Mouse (Mus musculus): ENCODE data around the gene Rps6ka1. TPM values are rescaled to one million over a fixed set of nuclear protein-coding genes. Genes with fewer than 3 reads are reported as not detected.
A peak's percentile ranks its signal among the peaks of the same experiment; 100 is the strongest.
"Not testable (repeated sequence)": the region's sequence is repeated elsewhere in the genome, so short reads cannot be mapped to it uniquely, and the experiment has no call there.

Rps6ka1 gene
- total RNA-seq (2017): 62.2 and 80.0 TPM in 2 replicates

GRCm38 (mm10) chr4:133887672-133888453, at the start of gene Rps6ka1:
TSS of gene Rps6ka1 (minus strand) at chr4:133887797.
- ATAC-seq (replicated peaks; ENCODE audit: low read depth, poor library complexity, severe bottlenecking): peak; percentile 70

DNA sequence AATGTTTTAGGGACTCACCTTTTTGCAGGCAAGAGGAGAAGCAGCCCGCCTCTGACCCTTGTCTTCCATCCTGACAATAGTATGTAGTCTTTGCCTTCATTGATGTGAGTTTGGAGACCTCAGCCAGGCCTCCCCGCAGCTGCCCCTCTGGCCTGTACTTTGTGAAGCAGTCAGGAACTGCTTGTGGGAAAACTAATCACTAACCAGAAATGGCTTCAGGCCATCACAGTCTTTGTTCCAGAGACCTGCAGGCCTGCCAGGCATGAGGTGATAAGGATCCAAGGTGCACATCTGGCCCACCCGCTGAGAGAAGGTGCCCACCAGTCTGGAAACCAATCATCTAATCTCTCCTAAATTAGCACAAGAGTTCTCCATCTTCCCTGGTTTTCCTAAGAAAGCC, 44.2 kb upstream of the Rps6ka1 start:
- ATAC-seq (replicated peaks; ENCODE audit: low read depth, poor library complexity, severe bottlenecking): no peak

- ATAC-seq (replicated peaks; ENCODE audit: low read depth, poor library complexity, severe bottlenecking): peak; percentile 45; the same call in 1 of the 2 replicates
Measured at GRCm38 (mm10) chr4:133931349-133931748, 43.8 kb upstream of the Rps6ka1 start.

- peak; percentile 56 for ATAC-seq (replicated peaks; ENCODE audit: low read depth, poor library complexity, severe bottlenecking)
Measured at GRCm38 (mm10) chr4:133929278-133929670, 41.7 kb upstream of the Rps6ka1 start.

DNA sequence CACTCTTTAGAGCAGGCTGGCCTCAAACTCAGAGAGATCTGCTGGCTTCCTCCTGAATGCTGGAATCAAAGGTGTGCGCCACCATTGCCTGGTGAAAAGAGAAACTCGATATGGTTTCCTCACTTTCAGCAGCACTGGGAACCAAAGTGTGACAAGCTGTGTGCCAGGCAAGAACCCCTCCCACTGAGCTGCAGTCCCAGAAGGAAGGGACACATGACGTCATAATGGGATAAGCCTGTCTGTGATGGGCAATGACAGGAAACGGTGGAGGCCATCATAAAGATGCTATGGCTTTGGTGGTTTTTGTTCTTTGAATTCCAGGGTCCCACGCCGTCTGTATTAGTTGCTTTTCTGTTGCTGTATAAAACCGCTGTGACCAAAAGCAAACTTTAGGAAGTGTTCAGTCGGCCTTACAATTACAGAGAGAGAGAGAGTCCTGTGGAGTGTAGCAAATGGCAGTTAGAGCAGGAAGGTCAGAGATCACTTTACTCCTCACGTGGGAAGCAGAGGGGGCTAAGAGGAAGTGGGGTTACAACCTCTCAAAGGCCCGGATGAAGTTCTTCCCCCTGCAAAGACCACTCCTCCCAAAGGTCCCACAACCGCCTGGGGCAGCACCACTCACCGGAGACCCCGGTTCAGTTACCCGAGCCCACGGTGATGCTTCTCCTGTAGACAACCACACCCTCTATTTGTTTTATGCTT, 41.1 kb upstream of the Rps6ka1 start:
- peak; percentile 79 for ATAC-seq (replicated peaks; ENCODE audit: low read depth, poor library complexity, severe bottlenecking)

GRCm38 (mm10) chr4:133925204-133925603, 37.6 kb upstream of the Rps6ka1 start:
- no peak for ATAC-seq (replicated peaks; ENCODE audit: low read depth, poor library complexity, severe bottlenecking)

- no peak for ATAC-seq (replicated peaks; ENCODE audit: low read depth, poor library complexity, severe bottlenecking)
Measured at GRCm38 (mm10) chr4:133923743-133924142, 36.1 kb upstream of the Rps6ka1 start.

DNA sequence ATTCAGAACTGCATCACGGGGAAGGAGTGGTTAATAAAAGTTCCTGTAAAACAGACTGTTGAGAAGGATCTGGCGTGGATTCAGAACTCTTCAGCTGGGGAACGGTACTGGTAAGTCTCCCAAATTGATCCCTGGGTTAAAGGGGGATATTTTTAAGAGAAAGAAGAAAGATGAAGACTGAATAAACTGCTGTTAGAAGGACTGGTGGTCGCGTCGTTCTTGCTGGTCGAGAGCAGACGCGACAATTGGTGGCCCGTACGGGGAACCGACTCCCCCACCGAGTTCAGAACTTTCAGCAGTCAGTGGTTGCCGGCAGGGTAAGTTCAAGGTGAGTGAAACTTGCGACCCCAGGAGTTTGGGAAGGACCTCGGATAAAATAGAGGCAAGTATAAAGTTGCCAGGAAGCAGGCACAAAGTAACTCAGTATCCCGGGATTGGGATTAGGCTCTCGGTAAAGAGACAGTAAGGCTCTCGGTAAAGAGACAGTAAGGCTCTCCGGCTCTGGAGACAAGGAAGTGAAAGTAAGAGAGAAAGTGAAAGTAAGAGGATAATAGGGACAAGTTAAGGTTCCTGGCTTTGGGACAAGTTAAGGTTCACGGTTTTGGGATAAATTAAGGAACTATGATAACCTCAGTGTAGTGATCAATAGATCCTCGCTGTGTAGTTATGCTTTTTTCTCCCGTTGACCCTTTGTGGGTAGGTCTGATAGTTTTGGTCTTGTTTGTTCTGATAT, 30.7 kb upstream of the Rps6ka1 start:
- ATAC-seq (replicated peaks; ENCODE audit: low read depth, poor library complexity, severe bottlenecking): not testable (repeated sequence)

DNA sequence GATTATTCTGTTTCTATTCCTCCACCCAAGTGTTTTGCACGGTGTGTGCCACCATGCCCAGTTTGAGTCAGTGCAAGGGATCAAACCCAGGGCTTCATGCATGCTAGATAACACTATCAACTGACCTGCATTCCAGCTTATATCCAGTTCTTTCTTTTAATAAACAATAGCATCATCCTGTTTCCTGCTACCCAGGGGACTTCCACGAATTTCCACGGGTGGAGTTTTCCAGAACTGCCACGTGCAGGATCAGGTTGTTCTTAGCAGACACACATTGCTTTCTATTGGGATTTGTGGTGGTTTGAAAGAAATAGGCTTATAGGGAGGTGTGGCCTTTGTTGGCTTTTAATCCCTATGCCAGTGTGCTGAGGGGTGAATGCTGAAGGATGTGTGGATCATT, 24.4 kb upstream of the Rps6ka1 start:
- no peak for ATAC-seq (replicated peaks; ENCODE audit: low read depth, poor library complexity, severe bottlenecking)

- peak; percentile 88 for ATAC-seq (replicated peaks; ENCODE audit: low read depth, poor library complexity, severe bottlenecking)
Measured at GRCm38 (mm10) chr4:133910236-133911211, 22.9 kb upstream of the Rps6ka1 start.

- ATAC-seq (replicated peaks; ENCODE audit: low read depth, poor library complexity, severe bottlenecking): no peak
Measured at GRCm38 (mm10) chr4:133908051-133908450, 20.5 kb upstream of the Rps6ka1 start.

GRCm38 (mm10) chr4:133907086-133907485, 19.5 kb upstream of the Rps6ka1 start:
- no peak; the same call in 1 of the 2 replicates for ATAC-seq (replicated peaks; ENCODE audit: low read depth, poor library complexity, severe bottlenecking)

DNA sequence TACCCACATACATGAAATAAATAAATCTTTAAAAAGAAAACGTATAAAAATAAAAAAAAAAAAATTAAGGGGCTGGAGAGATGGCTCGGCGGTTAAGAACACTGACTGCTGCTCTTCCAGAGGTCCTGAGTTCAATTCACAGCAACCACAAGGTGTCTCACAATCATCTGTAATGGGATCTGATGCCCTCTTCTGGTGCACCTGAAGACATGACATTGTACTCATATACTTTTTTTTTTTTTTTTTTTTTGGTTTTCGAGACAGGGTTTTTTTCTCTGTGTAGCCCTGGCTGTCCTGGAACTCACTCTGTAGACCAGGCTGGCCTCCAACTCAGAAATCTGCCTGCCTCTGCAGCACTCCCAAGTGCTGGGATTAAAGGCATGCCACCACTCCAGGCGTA, 18.7 kb upstream of the Rps6ka1 start:
- not testable (repeated sequence) for ATAC-seq (replicated peaks; ENCODE audit: low read depth, poor library complexity, severe bottlenecking)

GRCm38 (mm10) chr4:133905167-133905566, 17.6 kb upstream of the Rps6ka1 start:
- peak; percentile 69 for ATAC-seq (replicated peaks; ENCODE audit: low read depth, poor library complexity, severe bottlenecking)

- ATAC-seq (replicated peaks; ENCODE audit: low read depth, poor library complexity, severe bottlenecking): no peak
Measured at GRCm38 (mm10) chr4:133904326-133904725, 16.7 kb upstream of the Rps6ka1 start.

- no peak for ATAC-seq (replicated peaks; ENCODE audit: low read depth, poor library complexity, severe bottlenecking)
Measured at GRCm38 (mm10) chr4:133903372-133903771, 15.8 kb upstream of the Rps6ka1 start.

DNA sequence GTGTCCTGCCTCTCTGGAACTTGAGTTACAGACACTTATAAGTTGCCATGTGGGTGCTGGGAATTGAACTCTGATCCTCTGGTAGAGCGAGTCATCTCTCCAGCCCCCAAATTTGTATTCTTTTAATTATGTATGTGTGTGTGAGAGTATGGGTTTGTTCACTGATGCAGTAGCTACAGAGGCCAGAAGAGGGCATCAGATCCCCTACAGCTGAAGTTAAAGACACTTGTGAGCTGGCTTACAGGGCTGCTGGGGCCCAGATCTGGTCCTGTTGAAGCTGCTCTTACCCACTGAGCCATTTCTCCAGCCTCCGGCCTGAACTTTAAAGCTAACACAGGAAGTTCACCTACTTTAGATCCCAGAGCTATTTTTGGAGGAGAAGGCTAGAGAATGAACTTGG, 14.9 kb upstream of the Rps6ka1 start:
- ATAC-seq (replicated peaks; ENCODE audit: low read depth, poor library complexity, severe bottlenecking): no peak; the same call in 1 of the 2 replicates

GRCm38 (mm10) chr4:133900887-133901286, 13.3 kb upstream of the Rps6ka1 start:
- ATAC-seq (replicated peaks; ENCODE audit: low read depth, poor library complexity, severe bottlenecking): no peak

- no peak for ATAC-seq (replicated peaks; ENCODE audit: low read depth, poor library complexity, severe bottlenecking)
Measured at GRCm38 (mm10) chr4:133900352-133900751, 12.8 kb upstream of the Rps6ka1 start.
